Mouse (Mus musculus) spleen, postnatal 14 days (tissue): ENCODE measurements around the gene Hey2.

ENCODE experiments used
- DNase-seq, 2 experiments: peaks; one replicate each; pipeline ENCODE4 v3.0.0; 2021 to 2022; ENCODE audit warnings: low spot score in 2 of 2

Hey2 gene

GRCm38 (mm10) chr10:30791016-30791415 lies 51.6 kb downstream of the Hey2 start:
- no peak for DNase-seq

DNA sequence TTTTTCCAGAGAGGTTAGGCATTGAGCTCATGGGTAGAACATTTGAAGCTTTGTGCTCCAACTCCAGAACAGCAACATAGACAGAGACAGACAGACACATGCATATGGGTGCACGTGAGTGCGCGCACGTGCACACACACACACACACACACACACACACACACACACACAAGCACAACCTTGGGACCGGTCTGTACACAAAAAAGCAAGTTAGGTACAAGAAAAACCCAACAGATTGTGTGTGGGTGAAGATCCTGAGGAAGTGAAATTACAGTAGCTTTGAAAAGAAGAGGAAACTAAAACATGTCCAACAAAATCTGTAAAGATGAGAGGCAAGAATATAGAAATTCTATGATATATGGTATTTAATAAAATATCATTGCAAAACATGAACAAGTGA lies 53.1 kb downstream of the Hey2 start:
- DNase-seq = no peak

DNA sequence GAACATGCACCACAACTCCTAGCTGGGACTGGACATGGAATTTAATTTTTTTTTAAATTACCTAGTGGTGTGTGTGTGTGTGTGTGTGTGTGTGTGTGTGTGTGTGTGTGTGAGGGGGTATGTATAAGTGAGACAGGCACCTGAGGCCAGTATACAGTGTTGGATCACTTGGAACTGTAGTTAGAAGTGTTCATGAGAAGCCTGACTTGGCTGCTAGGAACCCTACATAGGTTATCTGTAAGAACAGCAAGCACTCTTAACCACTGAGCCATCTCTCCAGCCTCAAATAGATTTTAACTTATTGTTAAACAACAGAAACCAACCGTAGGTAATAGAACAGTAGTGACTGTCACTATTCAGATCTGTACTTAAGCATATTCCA lies 54.3 kb downstream of the Hey2 start:
- no peak for DNase-seq

DNA sequence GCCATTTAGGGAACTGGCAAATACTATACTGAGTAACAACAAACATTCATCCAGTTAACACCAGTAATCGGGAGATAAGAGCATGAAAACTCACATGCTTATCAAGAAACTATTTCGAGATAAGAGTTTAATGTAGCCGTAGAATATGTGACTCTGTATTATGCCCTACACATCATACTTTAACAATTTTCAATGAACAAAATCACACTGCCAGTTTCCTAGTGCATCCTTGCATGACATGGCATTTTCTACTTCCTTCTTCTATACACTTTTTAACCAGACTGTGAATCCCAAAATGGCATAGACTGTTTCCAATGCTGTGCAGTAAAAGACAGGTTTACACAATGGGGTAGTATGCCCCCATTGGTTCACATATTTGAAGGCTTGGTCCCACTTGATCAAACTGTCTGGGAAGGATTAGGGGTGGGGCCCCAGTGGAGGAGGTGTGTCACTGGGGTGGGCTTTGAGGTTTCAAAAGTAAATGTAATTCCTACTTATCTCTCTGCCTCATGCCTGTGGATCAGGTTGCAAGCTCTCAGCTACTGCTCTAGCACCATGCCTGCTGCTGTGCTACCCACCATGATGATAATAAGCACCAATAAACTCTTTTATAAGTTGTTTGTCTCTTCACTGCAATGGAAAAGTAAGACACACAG lies 54.8 kb downstream of the Hey2 start:
- DNase-seq = no peak

DNA sequence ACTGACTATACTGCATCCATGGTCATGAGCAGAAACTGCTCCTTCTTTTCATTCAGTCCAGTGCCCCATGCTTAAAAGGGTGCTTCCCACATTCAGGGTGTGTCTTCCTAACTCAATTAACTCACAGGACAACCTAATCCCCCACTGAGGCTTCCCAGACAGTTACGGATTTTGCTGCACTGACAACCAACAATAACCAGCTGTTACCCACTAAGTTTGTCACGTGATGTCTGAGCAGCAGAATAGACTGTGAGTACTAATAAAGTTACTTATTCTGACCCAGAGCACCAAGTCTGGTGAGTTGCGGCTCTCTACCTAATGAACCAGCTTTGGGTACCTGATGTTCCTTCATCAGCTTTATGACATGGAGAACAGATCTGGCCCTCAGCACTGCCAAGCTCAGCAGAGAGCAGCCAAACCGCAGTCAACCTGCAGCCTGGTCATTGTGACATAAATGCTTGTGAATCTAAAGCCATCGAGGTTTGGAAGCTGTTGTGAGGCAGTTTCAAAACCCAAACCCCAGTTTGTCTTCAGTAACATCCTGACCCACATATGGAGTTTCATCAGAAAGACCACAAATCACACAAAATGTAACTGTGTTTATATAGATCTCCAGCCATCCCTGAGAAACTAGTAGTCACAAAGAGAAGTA lies 56.4 kb downstream of the Hey2 start:
- DNase-seq = no peak
